Mouse (Mus musculus): ENCODE data around the gene Arhgap18.

The Arhgap18 gene

DNA sequence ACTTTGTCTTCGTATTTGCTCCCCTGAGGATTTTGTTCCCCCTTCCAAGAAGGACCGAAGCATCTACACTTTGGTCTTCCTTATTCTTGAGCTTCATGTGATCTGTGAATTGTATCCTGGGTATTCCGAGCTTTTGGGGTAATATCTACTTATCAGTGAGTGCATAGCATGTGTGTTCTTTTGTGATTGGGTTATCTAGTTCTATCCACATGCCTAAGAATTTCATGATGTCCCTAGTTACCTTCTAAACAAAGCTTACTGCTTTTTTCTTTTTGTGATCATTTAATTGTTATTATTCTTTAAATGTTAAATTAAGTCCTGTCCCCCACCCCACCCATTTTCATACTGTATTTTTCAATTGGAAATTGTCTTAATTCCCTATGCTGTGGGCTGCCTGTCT lies 78.8 kb downstream of the Arhgap18 start:
- no peak for DNase-seq (ENCODE audit: low spot score)

- DNase-seq (ENCODE audit: low spot score), result no peak
Measured at GRCm38 (mm10) chr10:26832669-26833249, 79.5 kb downstream of the Arhgap18 start.

- no peak for DNase-seq (ENCODE audit: low spot score)
Measured at GRCm38 (mm10) chr10:26833393-26833792, 80.2 kb downstream of the Arhgap18 start.

GRCm38 (mm10) chr10:26849311-26849710 lies 96.1 kb downstream of the Arhgap18 start:
- no peak for DNase-seq (ENCODE audit: low spot score)

DNA sequence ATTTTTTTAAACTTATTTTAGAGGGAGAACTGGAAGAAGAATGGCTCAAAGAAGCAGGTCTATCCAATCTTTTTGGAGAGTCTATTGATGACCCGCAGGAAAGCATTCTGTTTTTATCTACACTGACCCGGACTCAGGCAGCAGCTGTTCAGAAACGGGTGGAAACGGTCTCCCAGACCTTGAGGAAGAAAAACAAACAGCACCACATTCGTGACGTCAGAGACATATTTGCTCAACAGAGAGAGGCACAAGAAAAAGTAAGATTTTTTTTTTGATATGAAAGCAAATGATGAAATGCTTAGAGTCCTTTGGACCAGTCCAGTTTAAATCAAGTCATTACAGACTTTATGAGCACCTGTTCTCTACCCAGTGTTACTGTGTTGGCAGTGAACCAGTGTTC lies 96.6 kb downstream of the Arhgap18 start:
- DNase-seq (ENCODE audit: low spot score), result no peak

- DNase-seq (ENCODE audit: low spot score), result no peak
Measured at GRCm38 (mm10) chr10:26854556-26855100, 101.4 kb downstream of the Arhgap18 start.

GRCm38 (mm10) chr10:26855851-26856535 lies 102.8 kb downstream of the Arhgap18 start:
- no peak for DNase-seq (ENCODE audit: low spot score)

GRCm38 (mm10) chr10:26857583-26857982 lies 104.4 kb downstream of the Arhgap18 start:
- no peak for DNase-seq (ENCODE audit: low spot score)

- no peak for DNase-seq (ENCODE audit: low spot score)
Measured at GRCm38 (mm10) chr10:26858537-26858936, 105.3 kb downstream of the Arhgap18 start.

DNA sequence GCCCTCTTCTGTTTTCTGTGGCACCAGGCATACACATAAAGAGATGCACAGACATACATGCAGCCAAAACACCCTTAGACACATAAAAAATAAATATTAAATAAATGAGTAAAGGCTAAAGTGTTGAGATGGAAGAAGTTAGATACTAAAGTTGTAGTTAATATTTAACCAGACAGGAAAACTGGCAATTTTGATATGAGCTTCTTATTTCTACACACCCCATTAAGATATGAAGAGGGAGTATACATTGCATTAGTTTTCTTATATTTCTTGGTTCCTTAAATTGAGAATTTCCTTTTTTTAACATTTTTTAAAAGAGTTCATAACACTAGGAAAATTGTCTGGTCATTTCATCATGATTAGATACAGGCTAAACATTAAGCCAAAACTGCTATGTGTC lies 108.0 kb downstream of the Arhgap18 start:
- no peak for DNase-seq (ENCODE audit: low spot score)

DNA sequence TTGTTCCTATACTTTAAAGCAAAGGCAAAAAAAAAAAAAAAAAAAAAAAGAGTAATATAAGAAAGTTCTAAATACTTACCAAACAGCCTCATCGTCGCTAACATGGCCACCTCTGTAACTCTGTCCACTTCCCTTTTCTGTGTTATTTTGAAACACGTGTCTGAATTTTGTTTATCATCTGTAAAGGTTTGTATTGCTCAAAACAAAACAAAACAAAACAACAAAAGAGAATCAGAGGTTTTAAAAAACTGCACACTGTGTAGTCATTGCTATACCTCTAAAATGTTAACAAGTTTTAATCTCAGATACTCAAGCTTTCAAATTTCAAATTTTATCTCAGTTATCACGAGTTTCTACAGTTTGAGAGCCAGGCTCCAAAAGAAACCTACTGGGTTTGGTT lies 109.0 kb downstream of the Arhgap18 start:
- DNase-seq (ENCODE audit: low spot score), result no peak

DNA sequence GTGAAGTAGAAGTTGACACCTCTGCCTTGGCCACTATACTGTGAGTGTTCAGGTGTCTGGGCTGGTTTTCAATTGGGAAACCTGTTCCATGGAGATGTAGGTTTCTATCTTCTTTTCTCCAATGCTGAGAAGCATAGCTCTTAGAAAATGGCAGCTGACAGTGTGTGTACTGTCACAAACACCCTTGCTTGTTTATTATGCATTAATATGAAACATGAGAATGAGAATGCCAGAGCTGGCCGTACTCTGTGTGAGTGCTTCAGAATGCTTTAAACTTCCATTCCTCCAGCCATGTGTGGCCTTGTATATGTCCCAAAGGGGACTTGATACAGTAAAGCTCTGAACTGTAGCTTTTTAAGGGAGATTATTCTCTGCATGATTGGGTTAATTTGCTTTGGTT lies 110.8 kb downstream of the Arhgap18 start:
- DNase-seq (ENCODE audit: low spot score), result no peak

DNA sequence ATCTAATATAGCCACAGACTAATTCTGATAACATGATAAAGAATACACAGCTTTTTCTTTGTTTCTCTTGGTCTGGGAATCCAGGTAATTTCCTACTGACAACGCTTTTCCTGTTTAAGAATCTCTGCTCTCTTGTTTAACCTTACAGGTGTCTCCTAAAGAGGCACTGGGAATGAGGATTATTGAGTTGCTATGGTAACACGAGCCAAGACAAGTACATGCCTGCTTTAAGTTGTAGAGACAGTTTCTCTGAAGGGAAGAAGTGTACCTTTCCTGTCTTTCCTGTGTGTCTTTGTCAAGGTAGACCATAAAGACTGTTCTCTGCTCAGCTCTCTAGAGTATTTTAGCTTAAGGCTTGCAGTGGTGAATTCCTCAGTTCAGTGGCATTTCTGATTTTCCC lies 117.6 kb downstream of the Arhgap18 start:
- no peak for DNase-seq (ENCODE audit: low spot score)

GRCm38 (mm10) chr10:26877309-26877708 lies 124.1 kb downstream of the Arhgap18 start:
- DNase-seq (ENCODE audit: low spot score), result no peak

DNA sequence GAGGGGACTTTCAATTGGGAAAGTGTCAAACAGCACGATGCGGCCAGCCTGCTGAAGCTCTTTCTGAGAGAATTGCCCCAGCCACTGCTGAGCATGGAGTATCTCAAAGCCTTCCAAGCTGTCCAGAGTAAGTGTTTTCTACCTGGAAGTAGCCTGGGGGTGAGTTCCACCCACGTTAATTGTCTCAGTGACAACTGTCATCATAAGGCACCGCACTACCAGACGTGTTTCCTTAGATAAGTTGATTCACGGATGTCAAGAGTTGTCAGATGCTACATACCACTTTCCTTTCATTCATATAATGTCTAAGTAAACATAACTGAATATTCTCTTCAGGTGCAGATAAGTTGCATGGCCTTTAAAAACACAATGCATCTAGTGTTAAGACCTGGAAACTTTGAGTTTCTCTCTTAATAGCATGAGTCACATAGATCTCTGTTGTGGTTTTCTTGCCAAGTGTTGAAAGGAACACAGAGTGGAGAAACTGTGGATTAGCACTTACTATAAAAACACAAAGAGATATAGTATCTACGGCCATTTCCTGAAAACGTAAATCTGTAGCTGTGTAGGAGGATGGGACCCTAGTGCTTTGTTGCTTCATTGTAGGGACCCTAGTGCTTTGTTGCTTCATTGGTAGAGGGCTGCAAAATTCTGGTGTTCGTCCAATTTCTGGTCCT lies 125.8 kb downstream of the Arhgap18 start:
- no peak for DNase-seq (ENCODE audit: low spot score)

GRCm38 (mm10) chr10:26884949-26885348 lies 131.7 kb downstream of the Arhgap18 start:
- DNase-seq (ENCODE audit: low spot score), result no peak

DNA sequence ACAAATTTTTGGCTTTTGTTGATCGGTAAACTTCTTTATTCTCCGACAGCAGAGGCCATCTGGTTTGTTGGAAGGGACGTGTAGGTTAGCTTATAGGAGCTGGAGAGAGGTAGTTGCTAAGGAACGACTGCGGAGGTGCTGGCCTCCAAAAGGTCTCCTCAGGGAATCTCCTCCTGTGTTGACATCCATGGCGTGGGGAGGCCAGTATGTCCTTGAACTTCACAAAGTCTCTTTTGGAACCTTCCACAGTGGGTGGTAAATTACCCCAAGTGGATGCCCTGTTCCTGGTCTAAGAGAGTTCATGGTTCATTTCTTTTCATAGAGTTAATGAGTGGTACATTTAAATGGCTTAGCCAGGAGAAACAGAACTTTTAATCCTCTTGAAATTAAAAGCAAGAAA lies 136.0 kb downstream of the Arhgap18 start:
- DNase-seq (ENCODE audit: low spot score), result no peak

DNA sequence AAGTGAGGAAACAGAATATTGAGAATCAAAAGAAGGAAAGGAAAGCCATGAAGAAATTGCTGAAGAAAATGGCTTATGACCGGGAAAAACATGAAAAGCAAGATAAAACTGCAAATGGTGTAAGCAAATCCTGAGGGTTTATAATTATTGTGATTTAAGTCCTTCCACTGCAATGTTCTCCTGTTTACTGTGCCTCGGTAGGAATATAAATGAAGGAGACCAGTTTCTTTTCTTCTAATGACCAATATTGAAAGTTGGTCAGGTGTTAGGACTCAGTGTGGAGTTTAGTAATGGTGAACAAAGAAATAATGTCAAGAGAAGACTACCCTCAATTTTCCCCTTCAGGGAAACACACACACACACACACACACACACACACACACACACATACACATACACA lies 136.5 kb downstream of the Arhgap18 start:
- no peak for DNase-seq (ENCODE audit: low spot score)

DNA sequence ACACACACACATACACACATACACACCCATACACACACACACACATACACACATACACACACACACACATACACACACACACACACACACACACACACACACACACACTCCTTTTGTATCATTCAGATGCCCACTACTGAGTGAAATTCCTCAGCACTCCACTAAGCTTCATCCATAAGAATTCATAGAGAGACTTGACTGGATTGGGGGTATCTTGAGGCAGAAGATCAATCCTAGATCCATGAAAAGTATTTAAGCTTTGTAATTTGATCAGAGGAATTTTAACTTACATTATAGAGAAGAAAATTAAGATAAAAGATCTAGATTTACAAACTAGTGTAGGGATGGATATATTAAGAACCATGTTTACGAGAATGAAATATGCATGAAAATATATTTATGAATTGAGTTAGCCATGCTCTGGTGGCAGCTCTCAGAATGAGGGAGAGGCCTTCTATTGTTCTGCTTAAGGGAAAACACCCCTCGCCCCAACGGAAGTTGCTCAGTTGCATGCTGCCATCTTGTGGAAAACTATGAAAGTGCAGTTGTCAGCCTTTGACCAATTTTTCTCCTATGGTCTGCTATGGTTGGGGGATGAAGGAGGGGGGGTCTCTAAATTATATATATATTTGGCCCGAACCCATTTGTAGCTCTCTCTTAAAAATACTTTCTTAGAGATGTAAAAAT lies 137.2 kb downstream of the Arhgap18 start:
- peak; percentile 60 for DNase-seq (ENCODE audit: low spot score)

- DNase-seq (ENCODE audit: low spot score), result no peak
Measured at GRCm38 (mm10) chr10:26893091-26893490, 139.9 kb downstream of the Arhgap18 start.

GRCm38 (mm10) chr10:26895726-26896125 lies 142.5 kb downstream of the Arhgap18 start:
- no peak for DNase-seq (ENCODE audit: low spot score)

DNA sequence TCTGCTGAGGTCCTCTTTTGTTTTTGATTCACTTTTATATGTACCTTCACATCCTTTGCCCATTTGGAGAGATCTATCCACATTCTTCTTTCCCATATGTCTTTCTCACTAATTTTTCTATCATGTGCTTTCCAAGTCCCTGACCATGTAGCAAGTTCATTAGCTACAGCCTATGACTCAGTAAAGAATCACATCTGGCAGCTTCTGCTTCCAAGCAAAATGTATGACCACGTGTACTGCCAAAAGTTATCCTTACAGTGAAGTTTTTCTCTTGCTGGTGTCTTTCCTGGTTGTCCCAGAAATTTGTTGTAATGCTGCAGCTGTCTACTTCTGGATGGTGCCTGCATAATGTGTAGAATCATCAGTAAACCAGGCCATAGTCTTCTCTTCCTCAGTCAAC lies 147.2 kb downstream of the Arhgap18 start:
- no peak for DNase-seq (ENCODE audit: low spot score)

DNA sequence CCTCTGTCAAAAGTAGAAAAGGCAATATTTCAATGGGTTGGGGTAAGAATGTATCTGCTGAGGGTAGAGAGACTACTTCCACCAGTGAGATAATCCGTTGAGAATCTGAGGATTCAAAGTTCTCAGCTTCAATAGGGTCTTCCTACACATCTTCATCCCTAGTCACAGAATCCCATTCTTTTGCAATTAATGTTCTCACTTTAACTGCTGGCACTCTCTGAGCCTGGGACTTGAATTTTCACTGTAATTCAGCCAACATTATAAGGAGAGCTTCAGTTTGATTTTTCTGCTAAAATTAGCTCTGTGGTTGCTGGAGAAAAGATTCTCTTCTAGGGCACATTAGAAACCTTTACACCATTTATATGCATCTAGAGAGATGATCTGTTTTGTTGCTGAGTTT lies 150.6 kb downstream of the Arhgap18 start:
- DNase-seq (ENCODE audit: low spot score), result no peak

Measured in layer of hippocampus, adult 11-12 months (tissue).